ENCODE assay signal across 24 mouse cellular contexts in genomic region chr3:79434436-79434835, GRCm38 (mm10).
A peak's percentile ranks its signal among the peaks of the same experiment; 100 is the strongest.
DNase-seq lines count a peak whose midpoint lies in the region.
"Had no signal": no experiment of that assay in that cellular context is flagged by ENCODE, and none has a peak within 500 bp of the region (broad histone marks: within the 10 kb centered on the region; RNA-seq: fewer than 3 reads in every experiment).

No protein-coding gene starts in this region.

- H3K27me3 ChIP-seq in heart, embryonic 10.5 days (ENCODE audit: insufficient read depth, poor library complexity, severe bottlenecking) = no peaks in the 10 kb centered on the region
- H3K27me3 ChIP-seq: CH12.LX; embryonic facial prominence, embryonic 13.5 days; embryonic facial prominence, embryonic 15.5 days; forebrain, embryonic 13.5 days; forebrain, embryonic 15.5 days; Patski had no signal

- DNase-seq in heart, embryonic 10.5 days (ENCODE audit: low spot score) = peak; percentile 58
- no peak for DNase-seq in heart, postnatal 4 days
- DNase-seq in R1 (ENCODE audit: low read depth, low spot score) = peak; percentile 63
- no peak for DNase-seq in gastrocnemius, adult 8-10 months (ENCODE audit: low spot score in 2 of 2)
- DNase-seq in thymus, postnatal 36 days = no peak
- DNase-seq: adrenal gland, adult 8-10 months; adrenal gland, postnatal 14 days; adrenal gland, postnatal 36 days; B cell, adult 2 months; cerebellum, adult 11-12 months; cerebellum, adult 2 months; cerebellum, adult 9-11 months; cerebellum, postnatal 14 days; cerebellum, postnatal 36 days; embryo, embryonic 11 days; forebrain, postnatal 0 days had no signal

- H3K4me1 ChIP-seq in heart, embryonic 10.5 days = no peaks in the 10 kb centered on the region
- H3K4me1 ChIP-seq: embryonic facial prominence, embryonic 13.5 days; embryonic facial prominence, embryonic 15.5 days; forebrain, embryonic 13.5 days had no signal

- no peaks in the 10 kb centered on the region for H3K9me3 ChIP-seq in heart, embryonic 10.5 days
- H3K9me3 ChIP-seq: embryonic facial prominence, embryonic 13.5 days; embryonic facial prominence, embryonic 15.5 days; forebrain, embryonic 13.5 days; forebrain, embryonic 15.5 days; G1E had no signal

- no peaks in the 10 kb centered on the region for H3K36me3 ChIP-seq in heart, embryonic 10.5 days
- H3K36me3 ChIP-seq: embryonic facial prominence, embryonic 13.5 days; embryonic facial prominence, embryonic 15.5 days; forebrain, embryonic 15.5 days; G1E had no signal

- H3K4me3 ChIP-seq in heart, embryonic 10.5 days = no peak overlapping the region
- H3K4me3 ChIP-seq: embryonic facial prominence, embryonic 13.5 days; embryonic facial prominence, embryonic 15.5 days; erythroblast, embryonic 14.5 days; forebrain, embryonic 13.5 days; forebrain, embryonic 15.5 days had no signal

- H3K27ac ChIP-seq in heart, embryonic 10.5 days = no peak overlapping the region
- H3K27ac ChIP-seq: embryonic facial prominence, embryonic 13.5 days; embryonic facial prominence, embryonic 15.5 days; forebrain, embryonic 13.5 days; forebrain, embryonic 15.5 days had no signal

- 77% methylated on average over 9 of the region's 9 CpGs for WGBS in heart, embryonic 10.5 days

Comparison
In these comparisons a context has a peak if more than half of its experiments do, and no peak if none do; other contexts are left out.
1. DNase-seq: peak in heart, embryonic 10.5 days (single experiment) and R1 (single experiment); none in heart, postnatal 4 days (single experiment), gastrocnemius, adult 8-10 months (0 of 2) and thymus, postnatal 36 days (0 of 2).